Mouse (Mus musculus) forebrain, embryonic 13.5 days (tissue): ENCODE data around the gene Gstz1. TPM values are rescaled to one million over a fixed set of nuclear protein-coding genes. Genes with fewer than 3 reads are reported as not detected.
"Not testable (repeated sequence)": the region's sequence is repeated elsewhere in the genome, so short reads cannot be mapped to it uniquely, and the experiment has no call there.

Source experiments
- ATAC-seq: fragments of 200-750 bp; cut with Nextera tagmentation; 2 replicates; pipeline ENCODE4 v1.8.0; 2017
- H3K27ac ChIP-seq: fragments of 300-500 bp; sonication (generic); 2 replicates; pipeline ENCODE4 v1.5.1; 2015; ENCODE audit warnings: inconsistent platforms, mild to moderate bottlenecking, moderate library complexity
- H3K27me3 ChIP-seq: fragments of 300-500 bp; sonication (generic); 2 replicates; pipeline ENCODE4 v1.6.1; 2015; ENCODE audit warnings: mild to moderate bottlenecking, inconsistent platforms
- H3K36me3 ChIP-seq: fragments of 300-500 bp; sonication (generic); 2 replicates; pipeline ENCODE4 v1.6.1; 2015; ENCODE audit warnings: mild to moderate bottlenecking, inconsistent platforms; ENCODE audit not compliant: poor library complexity, severe bottlenecking
- H3K4me1 ChIP-seq: fragments of 300-500 bp; sonication (generic); 2 replicates; pipeline ENCODE4 v1.6.1; 2015; ENCODE audit warnings: inconsistent platforms
- H3K4me2 ChIP-seq: fragments of 300-500 bp; sonication (generic); 2 replicates; pipeline ENCODE4 v1.6.1; 2015; ENCODE audit warnings: inconsistent platforms, mild to moderate bottlenecking, moderate library complexity
- H3K4me3 ChIP-seq: fragments of 300-500 bp; sonication (generic); 2 replicates; pipeline ENCODE4 v1.5.1; 2015; ENCODE audit warnings: mild to moderate bottlenecking, inconsistent platforms
- H3K9ac ChIP-seq: fragments of 300-500 bp; sonication (generic); 2 replicates; pipeline ENCODE4 v1.6.1; 2015; ENCODE audit warnings: mild to moderate bottlenecking, inconsistent platforms
- H3K9me3 ChIP-seq: fragments of 300-500 bp; sonication (generic); replicated peaks from 2 replicates; pipeline ENCODE4 v1.6.1; 2016; ENCODE audit warnings: inconsistent platforms
- WGBS: fragments of 180-500 bp; shearing (Covaris S2); methylation state at CpG from one replicate; pipeline ENCODE4 v1.1.7; 2015; 5-methylcytosine and 5-hydroxymethylcytosine counted together
- polyA plus RNA-seq: library from polyadenylated mRNA; unstranded; fragments of >200 nt; fragmentation: Nextera tagmentation; extraction: Ambion mirVana; gene quantifications from 2 replicates; pipeline ENCODE4 v1.2.1, GENCODE M21; 2015

Gstz1 gene
- polyA plus RNA-seq, 1 experiment from 2014 or later, result 27.2 TPM

GRCm38 (mm10) chr12:87160815-87161214 lies 13.8 kb downstream of the Gstz1 start:
- Histone ChIP-seq H3K9ac (no peak overlapping the region), H3K27ac (no peak overlapping the region), H3K4me1 (no peaks in the 10 kb centered on the region), H3K4me3 (no peak overlapping the region), H3K4me2 (no peak overlapping the region), H3K9me3 (no peaks in the 10 kb centered on the region), H3K36me3 (peaks cover 28% of the 10 kb centered on the region), H3K27me3 (no peaks in the 10 kb centered on the region)
- 93% methylated on average over 5 of the region's 5 CpGs for WGBS
- ATAC-seq, result no peak

- H3K27me3 ChIP-seq, result no peaks in the 10 kb centered on the region
- peaks cover 3% of the 10 kb centered on the region; the same call in 1 of the 2 replicates for H3K4me1 ChIP-seq
- H3K36me3 ChIP-seq, result peaks cover 50% of the 10 kb centered on the region
- H3K4me3 ChIP-seq, result no peak overlapping the region
- WGBS, result 77% methylated on average over 4 of the region's 4 CpGs
- no peak overlapping the region for H3K9ac ChIP-seq
- H3K4me2 ChIP-seq, result no peak overlapping the region
- H3K9me3 ChIP-seq, result no peaks in the 10 kb centered on the region
- ATAC-seq, result no peak
- no peak overlapping the region for H3K27ac ChIP-seq
Measured at GRCm38 (mm10) chr12:87175194-87175946, 28.4 kb downstream of the Gstz1 start.

GRCm38 (mm10) chr12:87177631-87178030 lies 30.7 kb downstream of the Gstz1 start:
- Histone ChIP-seq H3K4me1 (peaks cover 3% of the 10 kb centered on the region; the same call in 1 of the 2 replicates), H3K9me3 (no peaks in the 10 kb centered on the region), H3K36me3 (peaks cover 36% of the 10 kb centered on the region), H3K27me3 (no peaks in the 10 kb centered on the region), H3K4me3 (no peak overlapping the region), H3K4me2 (no peak overlapping the region), H3K9ac (no peak overlapping the region), H3K27ac (no peak overlapping the region)
- no peak for ATAC-seq
- over 99% methylated on average over 4 of the region's 4 CpGs for WGBS

GRCm38 (mm10) chr12:87193008-87193407 lies 46.0 kb downstream of the Gstz1 start:
- H3K4me1 ChIP-seq, result no peaks in the 10 kb centered on the region
- H3K27me3 ChIP-seq, result no peaks in the 10 kb centered on the region
- H3K9me3 ChIP-seq, result no peaks in the 10 kb centered on the region
- H3K4me2 ChIP-seq, result no peak overlapping the region
- no peak for ATAC-seq
- H3K27ac ChIP-seq, result no peak overlapping the region
- H3K9ac ChIP-seq, result no peak overlapping the region
- H3K4me3 ChIP-seq, result no peak overlapping the region
- H3K36me3 ChIP-seq, result no peaks in the 10 kb centered on the region
- 96% methylated on average over 3 of the region's 3 CpGs for WGBS

GRCm38 (mm10) chr12:87195069-87195468 lies 48.1 kb downstream of the Gstz1 start:
- no peak overlapping the region for H3K27ac ChIP-seq
- no peak overlapping the region for H3K4me3 ChIP-seq
- H3K36me3 ChIP-seq, result no peaks in the 10 kb centered on the region
- H3K9me3 ChIP-seq, result no peaks in the 10 kb centered on the region
- ATAC-seq, result no peak
- 91% methylated on average over 1 of the region's 1 CpGs for WGBS
- peaks cover 9% of the 10 kb centered on the region for H3K4me1 ChIP-seq
- H3K9ac ChIP-seq, result no peak overlapping the region
- no peaks in the 10 kb centered on the region for H3K27me3 ChIP-seq
- H3K4me2 ChIP-seq, result no peak overlapping the region

- no peak overlapping the region for H3K4me2 ChIP-seq
- H3K9me3 ChIP-seq, result no peaks in the 10 kb centered on the region
- H3K36me3 ChIP-seq, result no peaks in the 10 kb centered on the region
- H3K27me3 ChIP-seq, result no peaks in the 10 kb centered on the region
- H3K4me3 ChIP-seq, result no peak overlapping the region
- H3K9ac ChIP-seq, result no peak overlapping the region
- no peak for ATAC-seq
- no peak overlapping the region for H3K27ac ChIP-seq
- H3K4me1 ChIP-seq, result peaks cover 9% of the 10 kb centered on the region
Measured at GRCm38 (mm10) chr12:87196310-87196709, 49.3 kb downstream of the Gstz1 start.

- ATAC-seq, result no peak
- peak overlapping the region; percentile 89 for H3K4me2 ChIP-seq
- H3K27ac ChIP-seq, result no peak overlapping the region
- peaks cover 9% of the 10 kb centered on the region for H3K4me1 ChIP-seq
- H3K4me3 ChIP-seq, result peak overlapping the region; percentile 84
- 50% methylated on average over 6 of the region's 6 CpGs for WGBS
- H3K9me3 ChIP-seq, result no peaks in the 10 kb centered on the region
- no peaks in the 10 kb centered on the region for H3K27me3 ChIP-seq
- no peaks in the 10 kb centered on the region for H3K36me3 ChIP-seq
- peak overlapping the region; percentile 95 for H3K9ac ChIP-seq
Measured at GRCm38 (mm10) chr12:87198792-87199191, 51.8 kb downstream of the Gstz1 start.

GRCm38 (mm10) chr12:87199206-87199972 lies 52.4 kb downstream of the Gstz1 start, which contains the start of gene Samd15:
Gene Samd15 (plus strand): TSS chr12:87199723.
- no peaks in the 10 kb centered on the region for H3K27me3 ChIP-seq
- under 1% methylated on average over 37 of the region's 38 CpGs for WGBS
- peak within 1 kb of the TSS; percentile 89 for H3K4me2 ChIP-seq
- H3K27ac ChIP-seq, result peak within 1 kb of the TSS; percentile 94
- H3K9ac ChIP-seq, result peak within 1 kb of the TSS; percentile 95
- peak; percentile 70 for ATAC-seq
- no peaks in the 10 kb centered on the region for H3K36me3 ChIP-seq
- H3K9me3 ChIP-seq, result no peaks in the 10 kb centered on the region
- peak within 1 kb of the TSS; percentile 84 for H3K4me3 ChIP-seq
- peaks cover 9% of the 10 kb centered on the region for H3K4me1 ChIP-seq

- Histone ChIP-seq H3K36me3 (no peaks in the 10 kb centered on the region), H3K9me3 (no peaks in the 10 kb centered on the region), H3K4me3 (peak within 1 kb of the TSS; percentile 84), H3K27ac (peak within 1 kb of the TSS; percentile 94), H3K9ac (peak within 1 kb of the TSS; percentile 95), H3K4me2 (peak within 1 kb of the TSS; percentile 89), H3K27me3 (no peaks in the 10 kb centered on the region), H3K4me1 (peaks cover 9% of the 10 kb centered on the region)
- peak; percentile 97 for ATAC-seq
- under 1% methylated on average over 59 of the region's 70 CpGs for WGBS
Measured at GRCm38 (mm10) chr12:87199973-87200586, 53.1 kb downstream of the Gstz1 start, which contains the start of gene Tmed8. Gene Tmed8 (minus strand): TSS chr12:87200454.

GRCm38 (mm10) chr12:87201694-87202093 lies 54.7 kb downstream of the Gstz1 start:
- no peak overlapping the region for H3K4me3 ChIP-seq
- no peaks in the 10 kb centered on the region for H3K9me3 ChIP-seq
- no peak overlapping the region for H3K9ac ChIP-seq
- no peak overlapping the region for H3K4me2 ChIP-seq
- ATAC-seq, result no peak
- 77% methylated on average over 5 of the region's 5 CpGs for WGBS
- no peaks in the 10 kb centered on the region for H3K27me3 ChIP-seq
- peaks cover 9% of the 10 kb centered on the region for H3K4me1 ChIP-seq
- H3K36me3 ChIP-seq, result no peaks in the 10 kb centered on the region
- no peak overlapping the region for H3K27ac ChIP-seq

GRCm38 (mm10) chr12:87205789-87206188 lies 58.8 kb downstream of the Gstz1 start:
- H3K27ac ChIP-seq, H3K9ac ChIP-seq, H3K4me2 ChIP-seq, ATAC-seq, H3K4me3 ChIP-seq, H3K9me3 ChIP-seq, H3K4me1 ChIP-seq, H3K36me3 ChIP-seq, H3K27me3 ChIP-seq: not testable (repeated sequence)
- WGBS, result 85% methylated on average over 5 of the region's 5 CpGs
